ENCODE assay signal across 29 mouse cellular contexts in genomic region chr10:17619617-17620016, GRCm38 (mm10).
DNase-seq lines count a peak whose midpoint lies in the region; ATAC-seq and TF ChIP-seq lines count a peak whose summit lies in the region.
"Had no signal": no experiment of that assay in that cellular context is flagged by ENCODE, and none has a peak within 500 bp of the region (broad histone marks: within the 10 kb centered on the region; RNA-seq: fewer than 3 reads in every experiment).

No protein-coding gene starts in this region.

- 23% methylated on average over 3 of the region's 3 CpGs for WGBS in kidney, adult 2 months
- WGBS in intestine, embryonic 16.5 days: 51% methylated on average over 3 of the region's 3 CpGs
- WGBS in kidney, postnatal 0 days: 36% methylated on average over 3 of the region's 3 CpGs
- WGBS in small intestine, adult 2 months: 23% methylated on average over 3 of the region's 3 CpGs
- WGBS in midbrain, embryonic 14.5 days: 81% methylated on average over 3 of the region's 3 CpGs

- peak; percentile 87 for ATAC-seq in intestine, embryonic 16.5 days
- peak; percentile 59; the same call in 1 of the 2 replicates for ATAC-seq in kidney, postnatal 0 days (replicated peaks; ENCODE audit: low FRiP score, low read depth)
- ATAC-seq in midbrain, embryonic 14.5 days (ENCODE audit: low FRiP score, low TSS enrichment): no peak
- ATAC-seq: forebrain, embryonic 14.5 days; forebrain, postnatal 0 days; hindbrain, embryonic 16.5 days had no signal

- no peaks in the 10 kb centered on the region for H3K27me3 ChIP-seq in kidney, adult 2 months (replicated peaks; ENCODE audit: control insufficient read depth, insufficient read depth, low read length)
- no peaks in the 10 kb centered on the region for H3K27me3 ChIP-seq in intestine, embryonic 16.5 days (replicated peaks; ENCODE audit: control insufficient read depth, insufficient read depth, low read length)
- H3K27me3 ChIP-seq in kidney, postnatal 0 days (ENCODE audit: insufficient read depth, low read length): no peaks in the 10 kb centered on the region
- H3K27me3 ChIP-seq in small intestine, adult 2 months (ENCODE audit: control insufficient read depth, insufficient read depth, low read length): no peaks in the 10 kb centered on the region
- no peaks in the 10 kb centered on the region for H3K27me3 ChIP-seq in midbrain, embryonic 14.5 days (ENCODE audit: control insufficient read depth, insufficient read depth, low read length)
- H3K27me3 ChIP-seq: CH12.LX; embryonic facial prominence, embryonic 12.5 days; embryonic facial prominence, embryonic 15.5 days; heart, embryonic 15.5 days; hindbrain, embryonic 13.5 days had no signal

- no peak overlapping the region for H3K9ac ChIP-seq in intestine, embryonic 16.5 days (ENCODE audit: low read depth, low read length)
- H3K9ac ChIP-seq in kidney, postnatal 0 days (ENCODE audit: low read depth, low read length): no peak overlapping the region
- H3K9ac ChIP-seq in midbrain, embryonic 14.5 days (replicated peaks; ENCODE audit: low read length): no peak overlapping the region
- H3K9ac ChIP-seq: embryonic facial prominence, embryonic 12.5 days; embryonic facial prominence, embryonic 15.5 days; forebrain, postnatal 0 days; heart, embryonic 15.5 days; hindbrain, embryonic 13.5 days had no signal

- no peak overlapping the region for H3K27ac ChIP-seq in kidney, adult 2 months (ENCODE audit: insufficient read depth, low read depth, low read length)
- peak overlapping the region; percentile 63; the same call in 1 of the 2 replicates for H3K27ac ChIP-seq in intestine, embryonic 16.5 days (ENCODE audit: low read length)
- no peak overlapping the region for H3K27ac ChIP-seq in kidney, postnatal 0 days
- peak overlapping the region; percentile 82 for H3K27ac ChIP-seq in small intestine, adult 2 months (ENCODE audit: insufficient read depth, low read depth, low read length)
- no peak overlapping the region for H3K27ac ChIP-seq in midbrain, embryonic 14.5 days (replicated peaks; ENCODE audit: low read depth, low read length)
- H3K27ac ChIP-seq: embryonic facial prominence, embryonic 12.5 days; embryonic facial prominence, embryonic 15.5 days; gastrocnemius, adult 2 months; heart, embryonic 15.5 days; hindbrain, embryonic 10.5 days; hindbrain, embryonic 13.5 days had no signal

- TF ChIP-seq POLR2A in kidney, adult 2 months (IDR thresholded peaks at IDR 0.05; ENCODE audit: low read depth, low read length): no peak
- TF ChIP-seq POLR2A in small intestine, adult 2 months (IDR thresholded peaks at IDR 0.05; ENCODE audit: low read depth, low read length): no peak

- peak; percentile 24 for DNase-seq in kidney, adult 2 months
- no peak for DNase-seq in kidney, adult 9 months
- peak; percentile 35 for DNase-seq in kidney, postnatal 0 days (ENCODE audit: low spot score)
- no peak for DNase-seq in midbrain, embryonic 14.5 days
- DNase-seq in thymus, postnatal 10 days (ENCODE audit: low spot score in 2 of 2): no peak
- DNase-seq: adrenal gland, postnatal 10 days; adrenal gland, postnatal 36 days; B cell, adult 2 months; cerebellum, adult 18-20 months; cerebellum, adult 9-11 months; cerebellum, postnatal 25 days; forebrain, postnatal 0 days; gastrocnemius, adult 2 months; gastrocnemius, postnatal 14 days; heart, adult 11 months; heart, postnatal 10 days; heart, postnatal 36 days had no signal

- H3K4me3 ChIP-seq in kidney, adult 2 months (ENCODE audit: insufficient read depth, low read depth, low read length): no peak overlapping the region
- H3K4me3 ChIP-seq in intestine, embryonic 16.5 days (ENCODE audit: low read length): no peak overlapping the region
- no peak overlapping the region for H3K4me3 ChIP-seq in kidney, postnatal 0 days (replicated peaks; ENCODE audit: low read depth, low read length)
- H3K4me3 ChIP-seq in small intestine, adult 2 months (ENCODE audit: low read depth, low read length): no peak overlapping the region
- H3K4me3 ChIP-seq in midbrain, embryonic 14.5 days (replicated peaks; ENCODE audit: low read depth, low read length): no peak overlapping the region
- H3K4me3 ChIP-seq: embryonic facial prominence, embryonic 12.5 days; embryonic facial prominence, embryonic 15.5 days; gastrocnemius, adult 2 months; heart, embryonic 15.5 days; hindbrain, embryonic 10.5 days; hindbrain, embryonic 13.5 days had no signal

- TF ChIP-seq CTCF in kidney, adult 2 months (conservative IDR thresholded peaks at IDR 0.05; ENCODE audit: insufficient read depth, insufficient read length, low read depth, low read length): no peak
- no peak for TF ChIP-seq CTCF in kidney, postnatal 0 days (IDR thresholded peaks at IDR 0.05; ENCODE audit: low read depth)
- TF ChIP-seq CTCF in small intestine, adult 2 months (IDR thresholded peaks at IDR 0.05; ENCODE audit: extremely low read depth, insufficient read length, insufficient replicate concordance, low read depth, low read length): no peak

- no peak overlapping the region for H3K4me2 ChIP-seq in intestine, embryonic 16.5 days (ENCODE audit: low read depth, low read length)
- no peak overlapping the region for H3K4me2 ChIP-seq in kidney, postnatal 0 days (ENCODE audit: low read length)
- H3K4me2 ChIP-seq in midbrain, embryonic 14.5 days (ENCODE audit: low read length): no peak overlapping the region
- H3K4me2 ChIP-seq: embryonic facial prominence, embryonic 12.5 days; embryonic facial prominence, embryonic 15.5 days; heart, embryonic 11.5 days; heart, embryonic 15.5 days; hindbrain, embryonic 13.5 days had no signal

- no peaks in the 10 kb centered on the region for H3K4me1 ChIP-seq in kidney, adult 2 months (ENCODE audit: control insufficient read depth, insufficient read depth, low read length)
- no peaks in the 10 kb centered on the region for H3K4me1 ChIP-seq in intestine, embryonic 16.5 days (ENCODE audit: control insufficient read depth, insufficient read depth, low read length)
- no peaks in the 10 kb centered on the region for H3K4me1 ChIP-seq in kidney, postnatal 0 days (replicated peaks; ENCODE audit: insufficient read depth, low read length)
- H3K4me1 ChIP-seq in small intestine, adult 2 months (ENCODE audit: control insufficient read depth, insufficient read depth, insufficient read length, low read length): peaks cover 10% of the 10 kb centered on the region; the same call in 1 of the 2 replicates
- H3K4me1 ChIP-seq in midbrain, embryonic 14.5 days (ENCODE audit: control insufficient read depth, insufficient read depth, low read length): no peaks in the 10 kb centered on the region
- H3K4me1 ChIP-seq: embryonic facial prominence, embryonic 12.5 days; embryonic facial prominence, embryonic 15.5 days; heart, embryonic 15.5 days; hindbrain, embryonic 10.5 days; hindbrain, embryonic 13.5 days had no signal

- no peaks in the 10 kb centered on the region for H3K36me3 ChIP-seq in kidney, adult 2 months (ENCODE audit: control insufficient read depth, insufficient read depth, low read length)
- H3K36me3 ChIP-seq in intestine, embryonic 16.5 days (ENCODE audit: control insufficient read depth, insufficient read depth, low read length): no peaks in the 10 kb centered on the region
- no peaks in the 10 kb centered on the region for H3K36me3 ChIP-seq in kidney, postnatal 0 days (ENCODE audit: insufficient read depth, low read length)
- no peaks in the 10 kb centered on the region for H3K36me3 ChIP-seq in small intestine, adult 2 months (ENCODE audit: control insufficient read depth, insufficient read depth, low read length)
- H3K36me3 ChIP-seq in midbrain, embryonic 14.5 days (ENCODE audit: control insufficient read depth, insufficient read depth, low read length): no peaks in the 10 kb centered on the region
- H3K36me3 ChIP-seq: embryonic facial prominence, embryonic 12.5 days; embryonic facial prominence, embryonic 15.5 days; G1E; heart, embryonic 15.5 days; hindbrain, embryonic 10.5 days; hindbrain, embryonic 13.5 days had no signal

- H3K9me3 ChIP-seq in intestine, embryonic 16.5 days (ENCODE audit: control insufficient read depth, low read length): no peaks in the 10 kb centered on the region
- no peaks in the 10 kb centered on the region for H3K9me3 ChIP-seq in kidney, postnatal 0 days (replicated peaks; ENCODE audit: low read length)
- no peaks in the 10 kb centered on the region for H3K9me3 ChIP-seq in midbrain, embryonic 14.5 days (ENCODE audit: control insufficient read depth, low read length)
- H3K9me3 ChIP-seq: embryonic facial prominence, embryonic 12.5 days; embryonic facial prominence, embryonic 15.5 days; G1E; heart, embryonic 15.5 days; hindbrain, embryonic 10.5 days; hindbrain, embryonic 13.5 days had no signal

Comparison
In these comparisons a context has a peak if more than half of its experiments do, and no peak if none do; other contexts are left out.
1. DNase-seq: peak in kidney, adult 2 months (single experiment) and kidney, postnatal 0 days (single experiment); none in kidney, adult 9 months (single experiment), midbrain, embryonic 14.5 days (single experiment) and thymus, postnatal 10 days (0 of 2).
2. H3K27ac ChIP-seq: peak in intestine, embryonic 16.5 days (single experiment) and small intestine, adult 2 months (single experiment); none in kidney, adult 2 months (single experiment), kidney, postnatal 0 days (single experiment) and midbrain, embryonic 14.5 days (single experiment).